Mouse (Mus musculus): ENCODE measurements around the gene Tef.

GRCm38 (mm10) chr15:81846755-81847154 is 44.5 kb downstream of the Tef start:
- no peak for TF ChIP-seq ZC3H11A (IDR thresholded peaks at IDR 0.05; ENCODE audit: low read depth, low read length)
- no peak for TF ChIP-seq SIN3A (IDR thresholded peaks at IDR 0.05; ENCODE audit: low read length)
- TF ChIP-seq POLR2AphosphoS5 (IDR thresholded peaks at IDR 0.05; ENCODE audit: borderline replicate concordance, low read depth, low read length), result no peak
- TF ChIP-seq MAX (IDR thresholded peaks at IDR 0.05; ENCODE audit: low read length), result no peak
- no peak for TF ChIP-seq CTCF (IDR thresholded peaks at IDR 0.05 in 2 of 3, conservative IDR thresholded peaks at IDR 0.05 in 1 of 3; ENCODE audit: control insufficient read depth in 1 of 3, insufficient read depth in 1 of 3, low read depth in 2 of 3, low read length in 3 of 3, poor library complexity in 1 of 3, severe bottlenecking in 1 of 3)
- no peak for TF ChIP-seq HCFC1 (IDR thresholded peaks at IDR 0.05; ENCODE audit: low read depth, low read length)
- no peak for TF ChIP-seq ELF1 (IDR thresholded peaks at IDR 0.05; ENCODE audit: low read depth, low read length)
- TF ChIP-seq POLR2A (IDR thresholded peaks at IDR 0.05; ENCODE audit: control insufficient read depth in 1 of 2, insufficient read depth in 1 of 2, low read depth in 1 of 2, low read length in 2 of 2, poor library complexity in 1 of 2), result no peak
- no peak for TF ChIP-seq USF2 (IDR thresholded peaks at IDR 0.05; ENCODE audit: borderline replicate concordance in 1 of 2, insufficient read depth in 1 of 2, low read depth in 1 of 2, low read length in 2 of 2)
- TF ChIP-seq EP300 (IDR thresholded peaks at IDR 0.05; ENCODE audit: low read depth in 1 of 2, low read length in 2 of 2), result no peak
- no peak for TF ChIP-seq POLR2AphosphoS2 (IDR thresholded peaks at IDR 0.05; ENCODE audit: low read length)
- TF ChIP-seq GATA1 (IDR thresholded peaks at IDR 0.05; ENCODE audit: low read depth, low read length), result no peak

Data from MEL (cell line).